8 mouse cellular contexts compared by ENCODE assay signal in the genomic region with DNA sequence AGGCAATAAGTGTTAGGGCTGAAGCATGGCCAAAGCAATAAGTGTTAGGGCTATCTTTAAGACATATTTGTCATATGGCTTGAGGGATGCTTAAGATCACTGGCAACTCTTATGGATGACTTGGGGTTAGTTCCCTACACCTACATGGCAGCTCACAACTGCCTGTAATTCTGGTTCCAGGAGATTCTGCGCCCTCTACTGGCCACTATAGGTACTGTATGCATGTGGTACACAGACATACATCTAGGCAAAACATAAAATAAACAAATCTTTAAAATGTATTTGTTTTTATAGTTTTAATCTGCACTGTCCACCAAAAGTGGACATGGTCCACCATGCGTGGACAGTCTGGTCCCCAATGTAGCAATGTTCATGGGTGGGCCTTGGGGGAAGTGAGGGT. TPM values are rescaled to one million over a fixed set of nuclear protein-coding genes. Genes with fewer than 3 reads are reported as not detected.
DNase-seq lines count a peak whose midpoint lies in the region; ATAC-seq and TF ChIP-seq lines count a peak whose summit lies in the region.

No protein-coding gene starts in this region.

- TF ChIP-seq POLR2A in heart, adult 2 months (IDR thresholded peaks at IDR 0.05; ENCODE audit: insufficient read depth, low read depth, low read length), result no peak

- no peaks in the 10 kb centered on the region for H3K79me2 ChIP-seq in heart, adult 2 months (replicated peaks; ENCODE audit: control insufficient read depth, insufficient read depth, low read length)

- H3K36me3 ChIP-seq in heart, adult 2 months (ENCODE audit: control insufficient read depth, insufficient read depth, low read length), result no peaks in the 10 kb centered on the region
- H3K36me3 ChIP-seq in forebrain, embryonic 10.5 days (replicated peaks), result no peaks in the 10 kb centered on the region

- H3K27me3 ChIP-seq in heart, adult 2 months (ENCODE audit: control insufficient read depth, insufficient read depth, low read length), result no peaks in the 10 kb centered on the region
- no peaks in the 10 kb centered on the region for H3K27me3 ChIP-seq in forebrain, embryonic 10.5 days (ENCODE audit: poor library complexity, severe bottlenecking)

- H3K4me1 ChIP-seq in heart, adult 2 months (ENCODE audit: control insufficient read depth, insufficient read depth, low read length), result no peaks in the 10 kb centered on the region
- H3K4me1 ChIP-seq in forebrain, embryonic 10.5 days, result no peaks in the 10 kb centered on the region

- no peak for DNase-seq in heart, adult 2 months
- DNase-seq in heart, postnatal 36 days, result no peak
- DNase-seq in 416B (ENCODE audit: low read depth) (peak; percentile 51), R1 (ENCODE audit: low read depth, low spot score) (peak; percentile 65), MN1 (ENCODE audit: low spot score) (no peak)
- DNase-seq in forebrain, embryonic 10.5 days (ENCODE audit: extremely low spot score, low spot score), result no peak
- DNase-seq in cerebellum, postnatal 36 days, result no peak

- no peak overlapping the region for H3K27ac ChIP-seq in heart, adult 2 months
- H3K27ac ChIP-seq in forebrain, embryonic 10.5 days, result no peak overlapping the region

- H3K9ac ChIP-seq in heart, adult 2 months (ENCODE audit: low read depth, low read length), result no peak overlapping the region

- no peak overlapping the region for H3K4me3 ChIP-seq in heart, adult 2 months
- H3K4me3 ChIP-seq in forebrain, embryonic 10.5 days, result no peak overlapping the region

- 0 out of 2 replicates have a peak, but pooled peaks have one; percentile 52 for ATAC-seq in megakaryocyte progenitor cell, adult 5-6 weeks (replicated peaks; ENCODE audit: poor library complexity)

- TF ChIP-seq CTCF in heart, adult 2 months (IDR thresholded peaks at IDR 0.05), result peak; percentile 65

- peaks cover 20% of the 10 kb centered on the region for H3K9me3 ChIP-seq in forebrain, embryonic 10.5 days

- no peak for TF ChIP-seq EP300 in heart, adult 2 months (IDR thresholded peaks at IDR 0.05; ENCODE audit: insufficient read depth, low read depth, low read length)

- 68% methylated on average over 2 of the region's 2 CpGs for WGBS in heart, adult 2 months
- 65% methylated on average over 2 of the region's 2 CpGs for WGBS in forebrain, embryonic 10.5 days

- intact Hi-C loops in heart, adult 2 months (cut with DNase I), result no loop called here
- intact Hi-C loops in heart, postnatal 36 days (cut with DNase I), result no loop called here

RNA-seq across cellular contexts. Expression of a gene that starts 51.3 kb away (rescaled TPM):
- total RNA-seq in heart, adult 2 months (2021), result under 1 TPM; 0.23 to 0.32 TPM
- polyA plus RNA-seq in heart, adult 2 months (2012; rRNA removed), result 0.49 and 0.67 TPM in 2 replicates
- total RNA-seq in heart, postnatal 36 days (2021), result 1 to 10 TPM; 1.1 TPM
- total RNA-seq in megakaryocyte progenitor cell, adult 5-6 weeks (2015), result not detected in 2 replicates
- not detected in 2 replicates for total RNA-seq in megakaryocyte progenitor cell, adult 5-6 weeks (2017)
- 0.14 and 0.54 TPM in 2 replicates for polyA plus RNA-seq in forebrain, embryonic 10.5 days (2016; fragmentation: Nextera tagmentation; extraction: Ambion mirVana)

Comparison
In these comparisons a context has a peak if more than half of its experiments do, and no peak if none do; other contexts are left out.
1. DNase-seq: peak in 416B (single experiment) and R1 (single experiment); none in heart, adult 2 months (0 of 2), heart, postnatal 36 days (0 of 2), MN1 (single experiment), forebrain, embryonic 10.5 days (single experiment) and cerebellum, postnatal 36 days (0 of 2).